Mouse (Mus musculus) T-cell, adult 2 months (primary cell): ENCODE results near the gene Osbpl7.

Experiments used
- DNase-seq: peaks from one replicate; pipeline ENCODE4 v3.0.0; 2022; ENCODE audit warnings: low spot score

Osbpl7 gene

DNA sequence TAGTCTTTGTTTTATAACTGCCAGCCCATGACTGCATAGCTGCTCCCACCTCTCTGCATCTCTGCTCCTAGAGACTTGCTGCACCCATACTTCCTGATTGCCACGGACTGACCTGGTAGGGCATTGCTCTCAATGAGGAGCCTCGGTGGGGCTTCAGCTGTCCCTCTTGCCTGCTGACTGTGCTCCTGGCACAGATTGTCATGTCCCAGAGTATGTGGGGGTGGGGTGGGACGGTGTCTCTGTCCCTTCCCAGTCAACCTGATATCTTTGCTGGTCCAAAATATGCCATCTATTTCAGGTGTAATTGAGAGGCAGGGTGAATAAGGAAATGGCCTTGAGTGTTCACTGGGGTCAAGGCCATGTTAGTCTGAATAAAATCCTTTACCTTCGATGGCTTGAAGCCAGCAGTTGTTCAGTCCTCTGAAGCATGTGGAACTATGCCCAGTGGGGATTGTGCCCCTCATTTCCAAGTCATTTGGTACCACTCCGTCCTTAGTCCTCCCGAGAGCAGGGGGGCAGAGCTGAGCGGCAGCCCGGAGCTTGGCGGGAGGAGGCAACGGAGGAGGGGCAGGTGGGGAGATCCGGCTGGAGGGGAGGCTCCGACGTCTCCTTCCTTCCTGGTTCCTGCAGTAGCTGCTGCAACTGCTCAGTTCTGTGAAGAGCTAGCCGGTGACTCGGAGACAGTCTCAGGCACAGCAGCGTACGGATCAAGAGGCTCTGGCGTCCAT, at the start of gene Osbpl7:
Osbpl7 (plus strand) TSS at position 413 of the 728 bp plus-strand sequence.
- DNase-seq = peak; percentile 81

DNA sequence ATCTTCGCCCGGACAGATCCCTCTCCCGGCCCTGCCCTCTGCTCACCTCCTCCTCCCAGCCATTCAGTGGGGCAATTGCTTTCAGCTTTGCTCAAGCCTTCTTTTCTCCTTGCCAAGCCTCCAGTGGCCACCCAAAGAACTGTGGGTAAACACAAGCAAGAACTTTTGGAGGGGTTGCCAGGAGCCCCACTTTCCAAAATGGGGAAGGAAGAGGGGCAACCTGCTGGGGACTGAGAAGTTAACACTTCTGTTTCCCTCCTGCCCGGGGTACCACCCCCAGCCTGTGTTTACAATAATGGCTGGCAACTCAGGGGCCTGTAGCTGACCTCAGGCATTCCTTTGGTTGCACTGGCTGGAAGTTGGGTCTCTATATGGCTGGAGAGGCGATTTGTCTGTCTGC, 47.3 kb upstream of the Osbpl7 start:
- DNase-seq = no peak

GRCm38 (mm10) chr11:97007093-97007794, 43.2 kb upstream of the Osbpl7 start:
- DNase-seq = peak; percentile 42

DNA sequence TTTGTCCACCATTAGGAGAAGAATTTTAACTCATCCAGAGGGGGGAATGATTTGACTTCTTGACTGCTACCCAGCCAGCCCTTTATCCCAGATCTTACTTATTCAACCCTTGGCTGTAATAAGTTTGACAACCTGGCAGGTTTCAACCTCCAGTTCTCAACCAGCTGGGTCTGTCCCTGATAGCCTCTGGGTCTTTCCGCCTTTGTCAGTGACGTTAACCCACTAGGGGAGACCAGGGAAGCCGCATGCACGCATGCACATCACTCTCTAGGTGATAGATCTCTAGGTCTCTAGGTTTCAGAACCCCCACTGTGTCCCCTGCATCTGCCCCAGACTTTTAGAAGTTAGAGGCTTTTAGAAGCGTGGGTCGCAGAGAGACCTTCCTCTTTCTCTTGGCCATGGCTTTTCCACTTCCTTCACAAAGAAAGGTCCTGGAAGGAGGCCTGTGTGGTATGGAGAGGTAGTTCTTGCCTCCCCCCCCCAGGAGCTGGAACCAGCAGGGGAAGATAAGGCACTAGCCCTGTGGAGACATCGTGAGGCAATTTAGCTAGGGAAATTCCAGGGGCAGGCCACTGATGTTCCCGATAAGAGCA, 41.1 kb upstream of the Osbpl7 start:
- DNase-seq = no peak

DNA sequence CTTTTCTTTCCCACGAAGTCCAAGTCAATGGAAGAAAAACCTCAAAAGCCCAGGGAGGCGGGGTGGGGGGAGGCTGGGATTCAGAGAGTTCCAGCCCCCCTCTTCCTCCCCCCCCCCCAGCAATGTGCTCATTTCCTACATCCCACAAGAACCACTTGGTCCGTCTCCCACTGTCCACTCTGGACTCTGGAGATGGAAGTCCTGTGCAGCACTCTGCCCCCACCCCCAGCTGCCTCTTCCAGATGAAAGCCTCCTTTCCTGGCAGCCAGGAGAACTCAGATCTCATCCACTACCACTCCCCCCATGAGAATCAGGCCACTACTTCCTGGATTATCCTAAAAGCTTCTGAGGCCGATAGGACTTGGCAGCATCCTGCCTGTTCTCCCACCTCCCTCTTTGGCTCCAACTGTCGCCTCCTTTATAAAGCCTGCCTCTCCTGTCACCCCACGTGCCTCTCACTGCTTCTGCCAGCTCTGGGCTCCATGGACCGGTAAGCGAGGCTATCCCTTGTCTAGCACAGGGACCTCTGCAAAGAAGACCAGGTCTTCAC, 37.2 kb upstream of the Osbpl7 start, which contains the start of gene Sp6:
Sp6 (plus strand) TSS at position 274 of the 550 bp plus-strand sequence.
- no peak for DNase-seq

DNA sequence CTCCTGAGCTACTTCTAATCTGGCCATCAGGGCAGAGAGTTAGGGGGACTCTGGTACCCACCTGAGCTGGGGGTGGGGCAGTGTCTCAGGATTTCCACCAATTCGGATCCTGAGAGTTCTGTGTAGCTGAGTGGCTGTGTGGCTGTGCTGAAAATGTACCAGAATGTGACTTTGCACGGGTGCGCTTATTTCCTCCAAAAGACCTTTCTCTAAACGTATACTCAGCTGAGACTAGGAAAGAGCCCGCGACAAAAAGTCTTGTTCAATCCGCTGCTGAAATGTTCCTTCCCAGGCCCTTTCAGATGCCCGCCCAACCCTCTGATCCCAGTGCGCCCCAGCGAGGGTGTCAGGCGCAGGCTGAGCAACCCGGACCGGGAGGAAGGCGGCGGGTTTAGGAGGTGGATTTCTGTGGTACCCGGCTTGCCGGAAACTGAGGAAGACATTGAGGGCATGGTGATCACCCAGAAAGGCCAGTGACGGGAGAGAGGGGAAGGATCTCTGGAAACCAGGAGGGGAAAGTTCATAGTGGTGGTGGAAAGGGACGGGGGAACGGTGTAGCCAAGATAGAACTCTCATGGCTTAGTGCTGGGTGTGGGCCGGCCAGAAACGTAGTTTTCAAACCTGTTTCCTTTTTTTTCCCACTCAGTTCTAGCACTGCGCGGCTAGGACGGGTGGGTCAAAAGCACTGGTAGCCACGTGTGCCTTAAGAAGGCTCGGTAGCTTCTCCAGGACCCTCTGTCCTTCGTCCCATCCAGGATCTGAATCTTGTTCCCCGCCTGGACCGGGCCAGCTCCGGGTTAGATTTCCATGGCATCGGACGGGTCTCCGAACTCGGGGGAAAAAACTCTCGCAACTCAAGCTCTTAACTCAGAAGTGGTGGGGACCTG, 32.5 kb upstream of the Osbpl7 start:
- peak; percentile 16 for DNase-seq

- DNase-seq = peak; percentile 39
Measured at GRCm38 (mm10) chr11:97018583-97019344, 31.7 kb upstream of the Osbpl7 start.

DNA sequence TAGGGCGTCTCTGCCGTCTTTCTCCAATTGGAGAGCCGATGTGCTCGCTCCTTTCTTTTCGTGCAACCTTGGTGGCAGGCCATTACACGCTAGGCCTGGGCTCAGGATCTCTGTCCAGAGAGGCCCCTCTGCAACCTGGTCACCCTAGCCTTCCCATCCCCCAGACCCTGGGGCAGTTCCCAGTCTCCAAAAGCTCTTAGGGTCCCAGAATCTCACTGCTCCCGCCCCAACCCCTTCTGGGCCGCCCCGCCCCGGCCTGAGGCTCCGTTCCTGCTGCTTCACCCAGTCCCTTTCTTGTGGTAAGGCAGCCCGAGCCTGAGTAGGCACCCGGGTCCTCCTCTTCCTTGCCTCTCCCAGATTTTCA, 31.1 kb upstream of the Osbpl7 start:
- DNase-seq = no peak

GRCm38 (mm10) chr11:97021121-97021765, 29.2 kb upstream of the Osbpl7 start:
- DNase-seq = no peak

DNA sequence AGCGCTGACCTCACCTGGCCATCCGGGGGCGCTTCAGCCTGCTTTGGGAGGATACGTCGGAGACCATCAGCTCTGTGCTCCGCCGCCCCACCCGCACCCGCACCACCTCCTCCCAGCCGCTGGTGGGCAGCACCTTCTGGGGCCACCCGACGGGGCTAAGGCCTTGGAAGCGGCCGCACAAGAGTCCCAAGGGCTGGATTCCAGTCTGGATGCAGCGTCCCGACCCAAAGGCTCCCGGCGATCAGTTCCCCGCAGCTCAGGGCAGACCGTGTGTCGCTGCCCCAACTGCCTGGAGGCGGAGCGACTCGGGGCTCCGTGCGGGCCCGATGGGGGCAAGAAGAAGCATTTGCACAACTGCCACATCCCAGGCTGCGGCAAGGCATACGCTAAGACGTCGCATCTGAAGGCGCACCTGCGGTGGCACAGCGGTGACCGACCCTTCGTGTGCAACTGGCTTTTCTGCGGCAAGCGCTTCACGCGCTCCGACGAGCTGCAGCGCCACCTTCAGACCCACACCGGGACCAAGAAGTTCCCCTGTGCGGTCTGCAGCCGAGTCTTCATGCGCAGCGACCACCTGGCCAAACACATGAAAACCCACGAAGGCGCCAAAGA, 28.4 kb upstream of the Osbpl7 start:
- DNase-seq = peak; percentile 86

DNA sequence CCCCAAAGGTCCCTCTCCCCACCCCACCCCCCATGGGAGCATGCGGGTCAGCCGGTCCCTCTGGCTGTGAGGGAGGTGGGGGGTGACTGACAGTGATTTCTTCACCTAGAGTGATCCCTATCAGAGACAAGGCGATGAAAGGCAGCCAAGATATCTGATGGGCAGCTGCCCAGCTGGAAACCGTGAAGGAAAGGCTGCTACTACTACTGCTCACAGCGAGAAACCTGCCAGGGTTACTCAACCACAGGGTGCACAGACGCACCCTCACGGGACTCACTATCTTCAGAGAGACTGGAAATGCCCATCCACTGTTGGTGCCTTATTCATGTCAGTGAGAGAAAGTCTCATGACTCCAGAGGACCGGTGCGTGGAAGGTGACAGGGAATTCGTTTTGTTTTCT, 25.5 kb upstream of the Osbpl7 start:
- DNase-seq = no peak

DNA sequence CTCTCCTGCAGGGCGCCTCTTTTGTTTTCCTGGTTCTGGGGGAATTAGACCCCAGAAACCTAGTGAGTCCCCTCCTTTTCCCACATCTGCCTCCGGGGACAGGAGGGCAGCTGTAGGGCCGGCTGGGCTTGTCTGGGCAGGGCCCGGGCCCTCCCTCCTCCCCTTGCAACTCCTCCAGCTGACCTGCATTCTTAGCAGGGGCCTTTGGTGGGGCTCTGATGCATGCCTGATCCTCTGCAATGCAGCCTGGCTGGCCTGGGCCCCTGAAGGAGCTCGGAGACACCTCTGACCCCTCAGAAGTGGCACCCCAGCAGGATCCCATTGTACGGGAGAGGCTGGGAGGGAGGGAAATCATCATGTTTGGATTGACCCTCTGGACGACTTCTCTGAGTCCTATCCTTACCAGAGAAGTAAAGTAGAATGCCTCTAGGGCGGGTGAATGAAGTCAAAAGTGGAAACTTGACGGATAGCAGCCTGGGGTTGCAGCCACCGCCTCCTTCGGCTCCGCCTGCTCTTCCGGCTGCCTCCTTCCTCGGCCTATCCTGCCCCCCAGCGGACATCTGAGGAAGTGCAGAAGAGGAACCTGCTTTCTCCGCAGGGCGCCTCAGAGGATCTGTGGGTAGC, 24.6 kb upstream of the Osbpl7 start:
- peak; percentile 91 for DNase-seq

- DNase-seq = peak; percentile 80
Measured at GRCm38 (mm10) chr11:97029686-97030417, 20.6 kb upstream of the Osbpl7 start, which contains the start of gene Scrn2. TSS of gene Scrn2 (plus strand) at chr11:97029938.

GRCm38 (mm10) chr11:97030426-97030825, 20.0 kb upstream of the Osbpl7 start:
- no peak for DNase-seq

DNA sequence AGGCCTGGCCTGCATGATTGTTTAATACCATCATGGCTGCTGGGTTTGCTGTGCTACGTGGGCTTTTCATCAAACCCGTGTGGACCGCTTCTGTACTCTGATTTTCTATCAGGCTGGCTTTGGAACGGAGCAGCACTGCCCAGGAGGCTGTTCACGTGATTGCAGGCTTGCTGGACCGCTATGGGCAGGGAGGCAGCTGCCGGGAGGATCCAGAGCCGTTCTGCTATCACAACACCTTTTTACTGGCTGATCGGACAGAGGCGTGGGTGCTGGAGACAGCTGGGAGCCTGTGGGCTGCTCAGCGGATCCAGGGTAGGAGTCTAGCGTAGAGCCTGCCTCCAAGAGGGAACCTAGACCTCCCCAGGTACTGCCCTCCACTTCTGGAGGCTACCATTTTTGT, 18.5 kb upstream of the Osbpl7 start:
- DNase-seq = no peak

DNA sequence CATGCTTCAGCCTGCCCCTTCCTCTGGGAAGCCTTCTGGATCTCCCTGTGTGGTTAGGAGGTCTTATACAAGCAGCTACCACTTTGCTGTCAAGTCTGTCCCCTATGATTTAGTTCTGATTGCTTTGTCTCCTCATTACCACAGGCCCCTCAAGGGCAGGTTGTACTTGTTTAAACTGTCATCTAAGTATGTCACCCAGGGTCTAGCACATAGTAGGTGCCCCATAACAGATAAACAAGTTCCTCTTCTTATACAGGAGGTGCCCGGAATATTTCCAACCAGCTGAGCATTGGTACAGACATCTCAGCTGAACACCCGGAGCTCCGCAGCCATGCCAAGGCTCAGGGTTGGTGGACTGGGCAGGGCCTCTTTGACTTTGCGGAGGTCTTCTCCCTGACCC, 17.9 kb upstream of the Osbpl7 start:
- DNase-seq = no peak

DNA sequence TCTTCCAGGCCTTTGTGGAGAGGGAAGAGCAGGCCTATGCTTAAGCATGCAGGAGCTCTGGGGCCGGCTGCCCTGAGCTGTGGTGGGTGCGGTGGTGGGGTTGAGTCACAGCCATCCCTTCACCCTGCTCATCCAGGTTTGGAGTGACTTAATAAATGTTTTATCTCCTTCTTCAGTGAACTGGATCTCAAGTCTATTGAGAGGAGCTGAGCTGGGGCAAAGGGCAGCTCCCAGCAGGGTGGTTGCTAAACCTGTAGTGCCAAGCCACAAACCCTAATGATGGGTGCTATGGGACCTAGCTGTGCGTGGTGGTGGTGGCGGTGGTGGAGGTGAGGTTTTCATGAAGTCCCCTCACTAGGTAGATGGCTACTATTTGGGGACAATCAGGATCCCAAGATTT, 16.6 kb upstream of the Osbpl7 start:
- no peak for DNase-seq

DNA sequence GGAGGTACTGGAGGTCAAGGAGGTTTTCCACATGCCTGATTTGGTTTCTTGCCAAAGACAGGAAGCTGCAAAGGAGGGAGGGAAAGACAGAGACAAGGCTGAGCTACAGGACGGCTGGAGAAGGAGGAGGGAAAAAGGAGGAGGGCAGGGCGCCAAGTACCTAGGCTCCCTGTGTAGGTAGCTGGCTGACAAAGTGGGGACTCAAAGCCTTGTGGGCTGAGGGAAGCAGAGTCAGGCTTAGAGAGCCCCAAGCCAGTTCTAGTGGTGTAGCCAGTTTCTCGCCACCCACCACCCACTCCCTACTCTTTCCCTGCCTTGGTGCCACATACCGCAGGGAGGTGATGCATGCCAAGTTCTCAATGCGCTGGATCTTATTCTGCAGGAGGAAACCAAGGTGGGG, 14.3 kb upstream of the Osbpl7 start:
- no peak for DNase-seq

GRCm38 (mm10) chr11:97038881-97039280, 11.5 kb upstream of the Osbpl7 start:
- no peak for DNase-seq
